Mouse (Mus musculus) heart, adult 8-10 months (tissue): ENCODE results near the gene Egln1. TPM values are rescaled to one million over a fixed set of nuclear protein-coding genes. Genes with fewer than 3 reads are reported as not detected.
A peak's percentile ranks its signal among the peaks of the same experiment; 100 is the strongest.

Source experiments
- DNase-seq: peaks from one replicate; pipeline ENCODE4 v3.0.0; 2022; ENCODE audit warnings: low spot score
- total RNA-seq, 4 experiments: library from RNA; stranded (reverse); gene quantifications; 2 replicates each; pipeline ENCODE4 v1.2.4; 2022

The Egln1 gene
- total RNA-seq, 4 experiments from 2014 or later, result 328 to 381 (median 357) TPM

GRCm38 (mm10) chr8:124947865-124948732 lies 1.0 kb downstream of the Egln1 start:
- no peak for DNase-seq

- DNase-seq, result no peak
Observed at GRCm38 (mm10) chr8:124944406-124944805, 4.7 kb downstream of the Egln1 start.

GRCm38 (mm10) chr8:124943801-124944200 lies 5.3 kb downstream of the Egln1 start:
- DNase-seq, result no peak

GRCm38 (mm10) chr8:124937293-124937692 lies 11.8 kb downstream of the Egln1 start:
- no peak for DNase-seq

GRCm38 (mm10) chr8:124936699-124937098 lies 12.4 kb downstream of the Egln1 start:
- no peak for DNase-seq

DNA sequence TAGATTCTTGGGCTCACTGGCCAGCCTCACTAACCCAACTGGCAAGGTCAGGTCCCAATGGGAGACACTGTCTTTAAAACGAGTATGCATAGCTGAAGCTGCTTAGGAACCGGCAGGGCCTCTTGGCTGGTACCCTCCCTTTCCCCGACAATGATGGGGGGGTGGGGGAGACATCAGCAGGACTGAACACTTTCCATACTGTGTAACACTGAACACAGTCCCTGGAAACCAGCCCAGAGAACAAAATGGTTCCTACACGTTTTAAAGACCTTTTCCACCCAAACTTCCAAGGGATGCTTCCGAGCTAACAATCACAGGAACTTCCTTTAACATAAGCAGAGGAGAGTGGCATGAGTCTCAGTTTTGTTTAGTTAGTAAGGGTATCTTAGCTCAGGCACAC lies 14.0 kb downstream of the Egln1 start:
- DNase-seq, result no peak

DNA sequence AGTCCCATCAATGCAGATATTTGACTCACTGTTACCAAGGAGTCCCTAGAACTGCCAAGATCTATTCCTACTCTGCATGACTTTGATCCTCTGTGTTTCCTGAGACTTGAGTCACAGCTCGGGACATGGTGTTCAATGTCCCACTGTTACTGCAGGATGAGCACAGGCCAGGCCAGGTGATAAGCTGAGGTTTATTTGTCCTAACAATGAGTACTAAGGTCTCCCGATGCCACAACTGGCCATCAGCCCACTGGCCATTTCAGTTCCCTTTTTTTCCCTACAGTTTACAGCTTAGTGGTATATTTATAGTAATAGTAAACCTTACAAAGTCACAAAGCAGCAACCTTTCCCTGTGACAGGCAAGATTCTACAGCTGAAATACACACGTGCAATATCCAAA lies 16.7 kb downstream of the Egln1 start:
- no peak for DNase-seq

DNA sequence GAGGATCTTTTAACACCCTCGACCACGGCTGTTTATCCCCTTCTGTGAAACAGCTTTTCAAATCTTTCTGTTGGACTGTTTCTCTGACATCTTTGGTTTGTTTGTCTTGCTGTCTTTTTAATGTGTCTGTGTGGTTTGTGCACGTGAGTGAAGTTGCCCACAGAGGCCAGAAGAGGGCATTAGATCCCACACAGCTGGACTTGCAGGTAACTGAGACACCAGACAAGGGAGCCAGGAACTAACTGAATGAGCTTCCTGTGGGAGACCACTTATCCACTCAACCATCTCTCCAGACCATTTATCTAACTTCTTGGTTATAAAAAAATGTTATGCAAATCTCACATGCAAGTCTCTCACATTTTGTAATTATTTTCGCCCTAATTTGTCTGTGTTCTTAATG lies 18.5 kb downstream of the Egln1 start:
- DNase-seq, result no peak

DNA sequence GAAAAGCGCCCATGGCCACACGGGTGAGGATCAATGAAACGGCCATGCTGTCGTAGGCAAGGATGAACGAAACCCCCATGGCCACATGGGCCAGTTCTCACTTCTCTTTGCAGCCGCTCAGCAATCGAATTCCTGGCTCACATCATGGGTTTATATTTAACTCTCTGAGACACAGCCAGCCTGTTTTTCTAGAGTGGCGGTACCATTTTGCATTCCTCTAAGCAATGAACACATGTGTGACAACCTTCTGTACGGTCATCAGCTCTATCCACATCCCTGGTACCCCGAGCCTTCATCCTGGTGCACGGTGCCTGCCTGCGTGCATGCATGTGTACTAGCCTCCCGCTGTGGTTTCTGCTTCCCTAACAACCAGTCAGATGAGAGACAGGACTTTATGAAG lies 19.0 kb downstream of the Egln1 start:
- no peak for DNase-seq

- DNase-seq, result no peak
Observed at GRCm38 (mm10) chr8:124929006-124929405, 20.1 kb downstream of the Egln1 start.

GRCm38 (mm10) chr8:124926351-124926771 lies 22.8 kb downstream of the Egln1 start:
- DNase-seq, result no peak

DNA sequence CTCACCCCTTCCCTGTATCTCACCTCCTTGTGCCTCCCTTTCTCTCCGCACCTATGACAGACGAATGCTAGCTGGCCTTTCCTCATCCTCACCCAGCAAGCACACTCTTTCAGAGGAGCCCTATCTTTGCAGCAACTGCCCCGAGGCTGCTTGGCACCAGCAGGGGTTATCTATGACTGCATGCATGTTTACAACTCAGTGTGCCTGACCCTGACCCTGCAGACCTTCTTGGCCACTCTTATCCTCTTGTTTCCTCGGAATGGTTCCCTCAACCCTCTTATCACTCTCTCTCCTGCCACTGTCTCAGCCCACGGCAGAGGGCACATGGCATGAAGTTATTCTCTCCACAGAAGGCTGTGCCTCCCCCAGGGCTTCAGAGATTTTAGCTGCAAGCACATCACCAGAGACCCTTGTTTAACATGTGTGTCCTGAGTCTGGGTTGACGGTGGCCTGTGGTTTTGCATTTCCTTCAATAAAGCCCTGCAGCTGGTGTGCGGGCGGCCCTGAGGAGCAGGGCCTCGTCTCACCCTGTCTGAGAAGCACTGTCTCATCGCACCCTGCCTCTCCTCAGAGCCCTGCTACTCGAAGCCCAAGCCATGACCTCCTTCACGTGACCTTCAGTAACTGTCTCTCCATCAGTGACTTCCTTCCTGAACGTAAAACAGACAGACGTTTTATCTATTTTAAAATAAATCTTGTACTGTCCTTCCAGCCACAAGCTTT lies 23.4 kb downstream of the Egln1 start:
- no peak for DNase-seq

- peak; percentile 67 for DNase-seq
Observed at GRCm38 (mm10) chr8:124923971-124924652, 25.0 kb downstream of the Egln1 start.

GRCm38 (mm10) chr8:124922490-124923089 lies 26.5 kb downstream of the Egln1 start:
- DNase-seq, result no peak

DNA sequence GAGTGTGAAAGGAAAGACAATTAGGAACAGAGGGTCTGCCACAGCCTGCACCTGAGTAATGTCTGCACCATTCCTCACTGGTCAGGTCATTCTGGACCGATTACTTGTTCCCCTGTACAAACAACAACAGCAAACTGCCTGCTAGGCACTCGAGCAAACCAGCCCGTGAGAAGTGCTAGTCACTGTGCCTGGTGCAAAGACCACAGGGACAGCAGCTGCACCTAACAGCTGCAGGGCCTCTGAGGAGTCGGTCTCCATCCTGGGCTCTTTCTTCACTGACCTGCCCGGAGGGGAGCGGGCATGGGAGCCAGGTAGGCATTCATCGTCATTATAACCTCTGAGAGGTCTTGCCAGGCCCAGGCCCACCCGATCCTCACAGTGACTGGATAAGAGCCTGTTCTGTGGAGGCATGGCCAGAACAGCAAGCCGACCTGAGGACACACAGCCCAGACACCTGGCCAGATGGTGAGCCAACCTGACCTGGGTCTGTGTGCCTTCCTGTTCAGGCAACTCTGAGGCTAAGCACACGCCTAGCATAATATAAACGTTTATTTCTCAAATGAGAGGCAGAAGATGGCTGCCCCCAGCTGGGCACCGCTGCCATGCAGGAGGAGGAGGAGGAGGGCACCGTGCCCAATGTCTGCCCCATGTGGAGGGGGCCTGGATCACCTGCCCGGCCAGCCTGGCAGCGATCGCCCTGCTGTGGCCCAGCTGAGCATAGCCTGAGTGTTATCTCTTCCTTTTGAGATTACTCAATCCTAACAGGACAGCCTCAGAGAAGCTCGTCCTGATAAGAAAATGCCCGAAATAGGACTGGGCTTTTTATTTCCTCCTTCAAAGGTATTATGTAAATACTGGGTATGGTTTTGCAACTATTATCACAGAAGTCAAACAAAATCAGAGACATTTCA lies 27.5 kb downstream of the Egln1 start:
- peak; percentile 47 for DNase-seq

GRCm38 (mm10) chr8:124917741-124918484 lies 31.2 kb downstream of the Egln1 start:
- no peak for DNase-seq

GRCm38 (mm10) chr8:124914061-124914460 lies 35.1 kb downstream of the Egln1 start:
- DNase-seq, result no peak

DNA sequence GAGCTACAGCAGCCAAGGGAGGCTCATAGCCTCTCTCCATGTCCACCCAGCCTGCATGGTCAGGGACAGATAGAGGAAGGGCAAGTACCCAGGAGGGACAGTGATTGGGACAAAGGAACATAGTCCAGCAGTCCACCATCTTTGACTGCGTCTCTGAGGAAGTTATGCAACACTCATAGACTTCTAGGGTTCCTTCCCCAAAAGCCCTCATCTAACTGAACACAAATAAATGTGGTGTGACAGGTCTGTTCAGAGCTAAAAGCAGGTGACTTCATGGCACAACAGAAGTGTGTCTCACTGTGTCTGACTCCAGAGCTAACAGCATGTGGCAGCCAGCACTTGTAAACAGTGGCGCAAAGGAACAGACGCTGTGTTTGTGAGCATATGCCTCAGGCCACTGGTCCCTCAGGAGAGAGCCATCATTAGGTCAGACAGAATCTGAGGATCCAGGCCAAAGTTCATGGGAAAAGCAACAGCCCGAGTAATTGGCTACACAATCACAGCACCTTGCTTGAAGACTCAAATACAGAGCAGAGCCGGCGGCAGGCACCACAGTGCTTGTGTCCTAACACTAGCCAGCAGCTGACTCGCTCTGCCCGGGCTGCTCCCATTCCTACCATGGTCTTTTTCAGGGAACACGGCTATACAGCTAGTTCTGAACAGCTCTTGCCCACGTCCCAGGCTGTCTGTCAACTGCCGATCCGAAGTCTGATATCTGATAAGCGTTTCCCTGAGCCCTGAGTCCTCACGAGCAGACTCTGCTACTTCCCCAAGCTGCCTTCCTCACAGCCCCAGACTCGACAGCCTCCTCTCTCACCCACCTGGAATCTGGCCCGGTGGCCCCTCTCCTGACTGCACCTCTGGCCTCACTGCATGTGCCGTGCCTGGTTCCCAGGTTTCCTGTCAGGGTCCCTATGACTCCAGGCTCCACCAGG lies 36.9 kb downstream of the Egln1 start:
- no peak for DNase-seq

DNA sequence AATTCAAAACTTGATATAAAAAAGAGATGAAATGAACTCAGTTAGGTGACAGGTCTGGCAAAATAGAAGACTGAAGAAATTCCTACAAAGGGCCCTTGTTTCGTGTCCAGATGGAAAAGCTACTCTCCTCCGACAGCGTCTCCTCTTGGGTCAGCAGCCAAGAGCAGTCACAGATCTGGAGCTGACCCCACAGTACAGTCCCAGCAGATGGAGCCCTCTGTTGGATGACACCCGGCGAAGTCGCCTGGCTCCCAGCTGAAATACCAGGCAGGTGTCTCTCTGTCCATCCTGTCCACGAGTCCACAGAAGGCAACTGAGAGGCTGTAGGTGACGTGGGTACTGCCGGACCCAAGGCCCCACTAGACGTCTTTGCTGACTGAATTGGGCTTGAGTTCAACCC lies 38.8 kb downstream of the Egln1 start:
- peak; percentile 31 for DNase-seq
